Mouse (Mus musculus): ENCODE data around the gene Cyb561d2.
A peak's percentile ranks its signal among the peaks of the same experiment; 100 is the strongest.
"Not testable (repeated sequence)": the region's sequence is repeated elsewhere in the genome, so short reads cannot be mapped to it uniquely, and the experiment has no call there.

The Cyb561d2 gene

DNA sequence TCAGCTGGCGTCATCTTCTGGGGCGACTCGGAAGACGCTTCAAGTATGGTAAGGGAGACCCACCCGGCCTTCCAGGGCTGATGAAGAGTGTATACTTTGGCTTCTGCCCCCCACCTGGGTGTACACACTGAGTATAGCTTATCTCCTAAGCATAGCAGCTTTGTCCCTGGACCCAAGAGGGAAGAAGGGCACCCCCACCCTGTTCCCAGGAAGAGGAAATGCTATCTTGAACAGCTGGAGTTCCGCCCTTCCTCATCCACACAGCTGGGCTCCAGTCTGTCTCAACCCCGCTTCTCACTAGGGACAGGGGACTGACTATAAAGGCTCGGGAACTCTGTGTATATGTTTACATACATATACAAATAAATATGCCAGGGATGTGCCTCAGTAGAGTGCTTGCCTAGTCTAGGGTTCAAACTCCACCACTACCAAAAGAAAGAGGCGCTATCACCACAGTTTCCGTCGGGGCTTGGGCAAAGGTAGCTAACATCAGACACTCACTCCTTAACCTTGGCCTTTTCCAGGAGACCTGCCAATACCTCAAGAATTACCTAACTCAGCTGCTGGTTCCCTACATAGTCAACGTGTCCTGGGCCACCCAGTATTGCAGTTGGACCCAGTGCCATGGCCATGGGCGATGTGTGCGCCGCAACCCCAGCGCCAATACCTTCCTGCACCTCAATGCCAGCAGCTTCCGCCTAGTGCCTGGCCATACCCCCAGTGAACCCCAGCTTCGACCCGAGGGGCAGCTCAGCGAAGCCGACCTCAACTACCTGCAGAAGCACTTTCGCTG lies 29.7 kb upstream of the Cyb561d2 start:
- ATAC-seq (ENCODE audit: low TSS enrichment): no peak

DNA sequence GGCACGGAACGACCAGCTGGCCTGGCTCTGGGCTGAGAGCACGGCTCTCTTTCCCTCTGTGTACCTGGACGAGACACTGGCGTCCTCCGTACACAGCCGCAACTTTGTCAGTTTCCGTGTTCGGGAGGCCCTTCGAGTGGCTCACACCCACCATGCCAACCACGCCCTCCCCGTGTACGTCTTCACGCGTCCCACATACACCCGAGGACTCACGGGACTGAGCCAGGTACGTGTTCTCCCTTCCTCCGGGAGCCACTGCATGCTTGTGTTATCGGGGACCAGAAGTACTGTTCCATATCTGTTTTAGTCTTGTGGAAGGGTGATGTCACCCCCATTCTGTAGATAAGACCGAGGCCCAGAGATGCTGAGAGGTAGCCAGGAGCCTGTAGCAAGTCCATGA lies 28.9 kb upstream of the Cyb561d2 start:
- no peak for ATAC-seq (ENCODE audit: low TSS enrichment)

DNA sequence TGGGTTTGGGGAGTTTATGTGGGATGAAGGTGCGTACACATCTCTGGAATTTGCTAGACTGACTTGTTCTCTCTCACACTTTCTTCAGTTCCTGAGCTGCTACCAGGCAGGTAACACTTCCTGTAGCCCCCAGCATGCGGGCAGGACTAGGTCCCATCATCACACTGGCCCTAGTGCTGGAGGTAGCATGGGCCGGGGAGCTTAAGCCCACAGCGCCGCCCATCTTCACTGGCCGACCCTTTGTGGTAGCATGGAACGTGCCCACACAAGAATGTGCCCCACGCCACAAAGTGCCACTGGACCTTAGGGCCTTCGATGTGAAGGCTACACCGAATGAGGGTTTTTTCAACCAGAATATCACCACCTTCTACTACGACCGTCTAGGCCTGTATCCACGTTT lies 28.0 kb upstream of the Cyb561d2 start:
- ATAC-seq (ENCODE audit: low TSS enrichment): no peak

DNA sequence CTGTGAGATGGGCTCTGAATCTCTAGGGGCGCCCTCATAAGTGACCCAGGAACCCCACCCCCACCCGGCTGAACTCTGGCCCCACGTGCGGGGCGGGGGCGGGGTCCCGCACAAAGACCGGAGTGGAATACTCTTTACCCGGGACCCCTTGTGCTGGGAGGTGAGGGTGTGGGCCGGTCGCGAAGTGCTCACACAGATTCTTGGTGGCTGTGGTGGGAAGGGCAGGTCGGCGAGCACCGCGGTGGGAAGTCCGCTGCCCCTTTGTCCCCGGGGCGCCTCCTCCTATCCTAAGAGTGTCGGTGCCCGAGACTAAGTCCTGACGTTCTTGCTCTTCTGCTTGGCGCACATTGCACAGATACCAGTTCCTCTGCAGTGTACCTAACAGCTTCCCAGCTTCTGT lies 27.3 kb upstream of the Cyb561d2 start:
- 0 out of 2 replicates have a peak, but pooled peaks have one; percentile 1 for ATAC-seq (ENCODE audit: low TSS enrichment)

DNA sequence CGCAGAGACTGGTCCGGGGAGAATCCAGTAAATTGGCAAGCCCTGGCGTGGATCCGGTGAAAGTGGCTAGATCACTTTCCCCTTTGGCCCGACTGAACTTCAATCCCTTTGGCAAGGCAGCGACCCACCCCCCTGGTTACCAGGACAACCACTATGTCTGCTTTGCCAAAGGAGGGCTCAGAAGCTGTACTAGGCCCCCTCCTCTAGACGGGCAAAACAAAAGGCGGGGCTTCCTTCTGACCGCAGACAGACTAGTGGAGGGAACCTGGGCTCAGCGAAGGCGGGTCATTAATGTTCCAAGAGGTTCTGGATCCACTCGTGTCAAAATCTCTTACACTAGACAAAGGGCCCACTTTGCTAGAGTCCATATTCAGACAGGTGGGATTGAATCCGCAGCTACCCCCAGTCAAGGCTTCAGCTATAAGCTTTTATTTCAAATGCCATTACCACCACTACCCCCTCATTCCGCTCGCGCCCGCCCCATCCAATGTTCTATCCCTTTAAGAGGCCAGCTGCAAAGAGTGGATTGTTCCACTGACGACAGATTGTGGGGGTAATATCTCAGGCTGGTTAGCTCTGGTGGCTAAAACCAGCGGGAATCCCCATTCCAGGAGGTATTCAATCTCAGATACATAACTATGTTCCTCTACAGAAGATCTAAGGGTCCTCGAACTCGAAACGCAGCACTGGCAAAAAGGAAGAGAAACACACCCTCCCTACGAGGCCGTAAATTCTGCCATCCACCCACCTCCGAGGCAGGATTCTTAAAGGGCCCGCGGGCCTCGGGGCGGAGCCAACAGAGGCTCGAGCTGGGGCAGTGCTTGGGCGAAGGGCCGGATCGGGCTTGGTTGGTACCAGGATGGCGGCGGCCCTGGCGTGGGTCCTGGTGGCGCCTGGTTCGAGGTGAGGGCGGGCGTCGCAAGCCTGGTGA lies 26.6 kb upstream of the Cyb561d2 start:
- peak; percentile 77 for ATAC-seq (ENCODE audit: low TSS enrichment)

DNA sequence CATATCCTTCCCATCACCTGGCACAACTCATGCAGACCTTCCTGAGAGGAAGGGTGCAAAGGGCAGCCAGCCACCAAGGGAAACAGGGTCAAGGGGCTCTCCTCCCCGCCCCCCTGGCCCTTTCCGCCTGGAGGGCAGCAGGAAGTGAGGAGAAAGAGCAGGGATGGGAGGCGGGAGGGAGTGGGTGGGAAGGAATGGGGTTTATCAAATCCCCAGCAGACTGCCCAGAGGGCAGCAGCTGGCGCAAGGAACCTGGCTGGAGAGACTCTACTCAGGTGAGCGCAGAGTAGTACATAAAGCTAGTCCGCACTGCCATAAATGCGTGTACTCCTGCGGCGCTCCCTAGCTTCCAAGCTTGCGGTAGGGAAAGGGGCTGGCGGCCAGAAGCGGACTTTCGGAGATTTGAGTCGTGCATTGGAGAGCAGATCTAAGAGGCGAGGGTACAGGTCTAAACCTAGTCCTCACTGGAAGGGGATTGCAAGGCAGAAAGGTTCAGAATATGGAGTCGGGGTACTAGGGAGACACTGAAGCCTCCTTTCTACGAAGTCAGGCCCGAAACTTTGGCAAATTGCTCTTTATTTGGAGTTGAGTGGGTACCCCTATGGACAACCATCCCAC lies 25.8 kb upstream of the Cyb561d2 start, which contains the start of gene Hyal2:
Gene Hyal2 (plus strand): TSS at position 244 of the 618 bp plus-strand sequence.
- ATAC-seq (ENCODE audit: low TSS enrichment): no peak

DNA sequence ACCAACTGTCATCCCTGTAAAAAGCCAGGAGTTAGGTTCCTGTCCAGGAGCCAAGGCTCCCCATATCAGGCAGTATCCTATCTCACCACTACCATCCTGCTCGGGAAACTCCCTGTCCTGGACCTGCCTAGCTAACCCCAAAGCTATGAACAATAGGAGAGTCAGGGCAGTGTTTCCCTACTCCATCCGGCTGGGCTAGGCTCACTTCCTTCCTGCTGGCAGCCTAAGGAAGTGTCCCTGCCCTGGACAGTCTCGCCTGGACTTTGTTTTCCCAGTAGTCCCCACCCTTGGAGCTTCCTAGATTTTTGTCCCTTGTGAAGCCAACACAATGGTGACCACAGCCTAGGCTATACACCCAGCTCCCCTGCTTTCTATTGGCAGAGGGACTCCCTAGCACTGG lies 24.9 kb upstream of the Cyb561d2 start:
- no peak for ATAC-seq (ENCODE audit: low TSS enrichment)

DNA sequence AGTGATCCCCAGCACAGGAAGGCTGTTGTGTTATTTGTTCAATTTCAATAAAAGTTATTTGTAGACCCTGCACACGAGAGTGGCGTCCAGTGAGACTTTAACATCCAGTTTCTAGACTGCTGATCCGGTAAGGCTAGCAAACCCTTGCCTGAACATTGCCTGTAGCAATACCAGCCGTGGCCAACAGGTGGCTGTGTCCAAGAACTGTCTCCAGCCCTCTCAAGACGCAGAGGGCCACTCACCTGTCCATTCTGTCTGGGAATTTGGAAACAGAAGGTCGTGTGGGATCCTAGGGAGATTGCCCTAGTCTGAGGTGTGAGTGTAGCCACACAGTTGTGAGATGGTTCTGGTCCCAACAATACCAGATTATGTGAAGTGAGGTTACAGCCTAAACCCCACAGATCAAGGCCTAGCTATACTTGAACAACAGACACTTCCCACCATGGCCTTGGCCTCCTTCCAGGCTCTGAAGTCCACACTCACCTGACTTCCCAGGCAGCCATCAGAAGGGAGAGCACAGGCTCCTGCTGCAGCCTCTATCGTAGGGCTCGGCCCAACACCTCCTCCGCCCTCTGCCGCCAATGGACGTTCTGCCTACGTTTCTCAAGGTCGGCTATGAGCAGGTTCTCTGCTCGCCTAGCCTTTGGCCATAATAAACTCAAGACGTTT lies 24.2 kb upstream of the Cyb561d2 start:
- no peak for ATAC-seq (ENCODE audit: low TSS enrichment)

DNA sequence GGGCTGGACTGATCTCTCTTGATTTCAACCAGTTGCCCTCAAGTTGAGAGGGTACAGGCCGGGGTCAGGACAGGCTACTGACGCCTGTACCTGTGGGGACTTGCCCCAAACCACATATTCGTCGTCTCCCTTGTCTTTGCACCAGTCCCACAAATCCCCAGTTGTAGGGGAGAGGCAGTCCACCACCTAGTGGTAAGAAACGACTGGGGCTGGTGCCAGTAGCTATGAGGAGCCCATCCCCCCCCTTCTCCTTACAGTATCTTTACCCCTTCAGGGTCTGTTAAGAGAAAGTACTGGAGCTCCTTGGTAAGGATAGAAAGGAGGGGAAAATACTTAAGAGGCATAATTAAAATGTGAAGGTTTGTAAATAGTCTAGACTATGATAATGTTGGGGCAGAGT lies 23.6 kb upstream of the Cyb561d2 start:
- ATAC-seq (ENCODE audit: low TSS enrichment): not testable (repeated sequence)

DNA sequence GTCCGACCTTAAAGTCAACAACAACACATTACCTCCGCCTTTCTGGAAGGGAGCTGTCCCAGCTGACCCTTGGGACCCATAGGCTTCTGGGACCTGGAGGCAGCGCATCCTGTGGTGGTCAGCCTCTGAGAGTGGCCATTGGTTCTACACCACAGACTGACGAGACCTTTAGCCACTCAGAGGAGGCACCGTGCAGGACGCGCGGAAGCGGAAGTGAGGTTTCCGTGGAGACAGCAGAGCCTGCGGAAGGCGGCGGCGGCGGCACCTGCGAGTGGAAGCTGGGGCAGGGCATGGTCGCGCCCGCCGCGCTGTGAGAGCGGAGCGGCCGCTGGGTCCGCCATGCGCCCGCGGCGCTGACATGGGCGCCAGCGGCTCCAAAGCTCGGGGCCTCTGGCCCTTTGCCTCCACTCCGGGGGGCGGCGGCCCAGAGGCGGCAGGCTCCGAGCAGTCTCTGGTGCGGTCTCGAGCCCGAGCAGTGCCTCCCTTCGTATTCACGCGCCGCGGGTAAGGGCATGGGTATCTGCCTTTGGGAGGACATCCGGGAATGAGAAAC lies 21.1 kb upstream of the Cyb561d2 start, which contains the start of gene Tusc2:
Gene Tusc2 (plus strand): TSS at position 227 of the 553 bp plus-strand sequence.
- peak; percentile 96 for ATAC-seq (ENCODE audit: low TSS enrichment)

DNA sequence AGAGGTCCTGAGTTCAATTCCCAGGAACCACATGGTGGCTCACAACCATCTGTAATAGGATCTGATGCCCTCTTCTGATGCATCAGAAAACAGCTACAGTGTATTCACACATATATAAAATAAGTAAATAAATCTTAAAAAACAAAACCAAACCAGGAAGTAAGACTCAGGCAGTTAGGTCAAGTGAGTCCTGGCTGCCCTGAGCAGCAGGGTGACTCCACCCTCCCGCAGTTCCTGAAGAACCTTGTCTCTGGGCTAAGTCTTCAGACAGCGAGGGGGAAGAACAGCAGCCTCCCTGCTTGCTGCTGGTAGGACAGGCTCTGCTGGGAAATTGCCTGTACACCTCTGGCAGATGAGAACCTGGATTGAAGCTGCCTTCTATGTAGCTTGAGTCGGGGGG lies 14.4 kb upstream of the Cyb561d2 start:
- ATAC-seq (ENCODE audit: low TSS enrichment): no peak

DNA sequence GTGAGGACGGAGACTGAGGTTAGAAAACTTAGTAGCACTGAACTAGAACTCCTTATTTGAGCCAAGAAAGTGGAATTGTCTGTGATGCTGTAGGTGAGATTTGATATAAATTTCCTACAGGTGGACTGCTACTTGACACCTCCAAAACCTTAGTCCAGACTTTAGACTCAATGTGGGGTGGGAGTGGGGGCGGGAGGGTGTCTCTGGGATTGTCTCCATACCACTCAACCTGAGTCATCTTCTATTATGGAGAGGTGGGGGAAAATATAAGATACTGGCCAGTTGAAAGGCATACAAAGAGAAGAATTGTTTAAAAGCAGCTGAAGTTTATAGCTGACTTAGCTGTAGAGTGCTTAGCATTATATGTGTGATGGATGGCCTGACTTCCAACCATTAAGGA lies 13.7 kb upstream of the Cyb561d2 start:
- ATAC-seq (ENCODE audit: low TSS enrichment): no peak

DNA sequence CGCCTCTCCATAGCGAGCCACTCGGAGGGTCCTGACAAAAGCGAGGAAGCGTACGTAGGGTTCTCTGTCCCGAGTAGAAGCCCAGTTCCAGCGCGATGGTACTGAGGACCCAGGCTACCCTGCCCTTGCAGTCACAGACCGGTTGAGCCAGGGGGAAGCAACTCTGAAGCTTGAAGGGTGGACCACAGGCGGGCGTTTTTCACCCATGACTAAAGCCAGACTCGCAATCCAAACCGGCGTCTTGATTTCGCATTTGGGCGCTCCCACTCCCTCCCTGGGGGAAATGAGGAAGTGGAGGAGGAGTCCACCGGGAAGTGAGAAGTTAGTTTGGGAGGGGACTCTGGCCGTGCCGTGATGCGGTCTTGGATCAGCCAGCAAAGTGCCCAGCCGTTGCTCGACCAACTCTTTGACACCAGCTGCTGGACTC lies 13.1 kb upstream of the Cyb561d2 start:
- no peak for ATAC-seq (ENCODE audit: low TSS enrichment)

DNA sequence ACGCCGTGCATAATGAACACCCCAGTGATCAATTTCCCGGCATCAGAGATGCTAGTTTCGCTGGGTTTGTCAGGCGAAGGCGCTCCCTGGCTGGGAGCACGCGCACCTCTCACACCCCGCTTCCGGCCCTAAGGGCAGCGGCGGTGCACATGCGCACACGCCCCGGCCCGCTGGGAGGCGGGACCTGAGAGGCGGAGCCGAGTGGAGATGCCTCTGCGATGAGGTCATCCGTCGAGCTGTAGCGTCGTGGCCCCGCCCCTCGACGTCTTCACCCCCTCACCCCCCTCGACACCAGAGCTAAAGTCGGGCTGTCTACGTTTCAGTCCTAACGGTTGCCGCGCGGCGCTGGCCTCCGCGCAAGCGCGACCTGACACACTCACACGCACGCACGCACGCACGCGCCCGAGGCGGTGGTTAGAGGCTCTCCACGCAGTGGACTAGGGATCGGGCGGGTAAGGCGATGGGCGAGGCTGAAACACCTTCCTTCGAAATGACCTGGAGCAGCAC lies 12.4 kb upstream of the Cyb561d2 start:
- ATAC-seq (ENCODE audit: low TSS enrichment): peak; percentile 85

DNA sequence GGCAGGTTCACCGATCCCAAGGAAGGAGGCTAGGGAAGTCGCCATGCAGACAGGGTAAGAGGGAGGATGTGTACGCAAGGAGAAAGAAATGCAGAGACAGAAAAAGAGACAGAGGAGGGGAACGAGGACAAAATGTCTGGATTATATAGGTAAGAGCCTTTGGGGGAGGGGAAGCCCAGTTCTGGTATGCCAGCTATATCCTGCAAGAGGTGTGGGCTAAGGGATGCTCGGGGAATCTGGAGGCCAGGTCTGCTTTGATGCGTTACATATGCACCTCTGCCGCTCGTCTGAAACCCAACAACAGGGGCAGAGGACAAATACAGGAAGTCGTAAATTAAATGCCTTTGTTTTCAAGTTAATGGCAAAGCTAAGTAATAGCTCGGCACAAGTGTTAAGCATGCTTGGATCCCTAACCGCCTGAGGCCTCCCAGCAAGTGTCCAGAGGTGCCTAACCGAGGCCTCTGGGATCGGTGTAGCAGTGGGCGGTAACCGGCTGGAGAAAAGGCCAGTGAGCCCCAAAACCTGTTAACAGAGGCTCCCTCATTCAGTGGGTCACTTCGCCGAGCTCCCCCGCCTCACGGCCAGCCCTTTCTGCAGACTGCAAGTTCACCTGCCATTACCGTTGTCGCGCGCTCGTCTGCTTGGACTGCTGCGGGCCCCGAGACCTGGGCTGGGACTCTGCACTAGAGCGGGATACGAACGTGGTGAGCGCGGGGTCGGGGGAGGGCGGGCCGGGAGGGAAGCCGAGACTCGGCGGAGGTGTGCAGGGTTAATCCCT lies 11.7 kb upstream of the Cyb561d2 start:
- ATAC-seq (ENCODE audit: low TSS enrichment): peak; percentile 15; the same call in 1 of the 2 replicates

DNA sequence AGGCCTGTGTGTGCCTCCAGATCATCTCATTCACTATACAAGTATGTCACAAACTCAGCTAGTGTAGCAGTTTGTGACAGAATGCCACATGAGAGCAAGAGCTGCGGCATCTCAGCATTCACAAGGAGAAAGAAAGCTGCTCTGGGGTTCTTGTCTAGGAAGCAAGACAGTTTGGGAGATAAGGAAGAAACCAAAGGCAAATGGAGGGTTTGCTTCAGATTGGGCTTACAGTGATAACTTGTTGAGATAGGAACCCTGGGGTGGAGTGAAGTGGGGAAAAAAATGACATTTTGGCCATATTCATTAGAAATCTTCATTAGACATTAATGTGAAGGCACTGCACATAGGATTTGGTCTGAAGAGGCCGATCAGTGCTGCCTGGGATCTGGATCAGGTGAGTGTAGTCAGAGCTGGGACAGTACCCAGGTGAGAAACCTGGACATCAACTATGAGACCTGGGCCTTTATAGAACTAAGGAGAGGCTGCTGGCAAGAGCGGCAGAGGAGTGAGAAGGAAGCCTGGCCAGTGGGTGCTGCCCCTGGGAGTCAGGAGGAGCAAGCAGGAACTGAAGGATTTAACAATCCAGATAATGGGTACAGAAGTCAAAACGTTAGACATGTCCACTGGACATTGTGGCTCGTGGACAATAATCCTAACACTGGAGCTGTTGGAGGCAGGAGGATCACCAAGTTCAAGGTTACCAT lies 10.8 kb upstream of the Cyb561d2 start:
- no peak for ATAC-seq (ENCODE audit: low TSS enrichment)

DNA sequence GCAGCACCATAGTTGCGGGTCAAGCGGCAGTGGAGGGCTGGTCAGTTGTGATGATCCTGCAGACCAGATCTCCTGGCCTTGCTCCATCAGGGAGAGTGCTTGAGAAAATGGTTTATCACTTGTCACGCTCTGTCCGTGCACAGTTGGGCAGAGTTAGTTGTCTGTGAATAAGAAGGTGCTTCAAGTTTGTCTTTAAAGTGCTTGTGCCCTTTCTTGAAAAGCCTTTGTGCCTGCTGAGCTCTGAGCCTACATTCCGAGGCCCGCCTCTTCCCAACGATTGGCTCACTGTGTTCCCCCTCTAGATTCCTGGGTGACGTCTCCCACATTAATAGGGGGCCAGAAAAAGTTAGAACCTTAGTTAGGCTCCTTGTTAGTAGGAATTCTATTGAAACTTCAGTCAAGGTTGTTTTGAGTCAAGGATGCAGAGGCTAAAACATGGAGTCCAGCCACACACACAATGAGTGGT lies 9.9 kb upstream of the Cyb561d2 start:
- ATAC-seq (ENCODE audit: low TSS enrichment): no peak

DNA sequence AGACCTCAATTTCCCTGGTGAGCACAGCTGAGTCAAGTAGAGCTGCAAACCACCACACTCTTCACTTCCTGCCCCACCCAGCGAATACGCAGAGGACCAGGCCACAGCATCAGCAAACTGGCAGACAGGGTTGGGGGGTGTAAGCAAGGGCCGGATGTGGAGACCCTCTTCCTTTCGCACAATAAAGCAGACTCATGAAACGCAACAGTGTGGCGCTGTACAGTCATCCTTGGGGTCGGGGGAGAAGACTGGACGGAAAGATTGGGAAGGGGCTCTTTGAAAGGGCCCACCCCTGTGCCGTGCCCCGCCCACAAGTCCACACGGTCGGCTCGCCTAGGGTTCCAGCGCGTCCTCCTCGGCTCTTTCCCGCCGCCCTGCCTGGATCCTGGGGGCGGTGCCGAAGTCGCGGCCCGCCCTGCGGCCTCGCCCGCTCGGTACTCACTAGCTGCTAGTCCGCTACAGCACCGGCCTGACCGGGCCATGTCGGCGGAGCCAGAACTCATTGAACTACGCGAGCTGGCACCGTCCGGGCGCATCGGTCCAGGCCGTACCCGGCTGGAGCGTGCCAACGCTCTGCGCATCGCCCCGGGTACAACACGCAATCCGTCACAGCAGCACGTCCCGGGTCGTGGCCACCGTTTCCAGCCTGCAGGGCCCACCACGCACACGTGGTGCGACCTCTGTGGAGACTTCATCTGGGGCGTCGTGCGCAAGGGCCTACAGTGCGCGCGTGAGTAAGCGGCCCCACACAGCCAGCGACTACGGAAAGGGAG lies 9.3 kb upstream of the Cyb561d2 start, which contains the start of gene Rassf1:
Gene Rassf1 (plus strand): TSS at position 439 of the 773 bp plus-strand sequence.
- no peak for ATAC-seq (ENCODE audit: low TSS enrichment)

Data from frontal cortex, adult (tissue).